Mouse (Mus musculus) c-Kit-negative CD71-positive TER-119-positive erythroid progenitor cells, embryonic 14.5 days (primary cell): ENCODE results near the gene Rab32.
"Not testable (repeated sequence)": the region's sequence is repeated elsewhere in the genome, so short reads cannot be mapped to it uniquely, and the experiment has no call there.

Source experiments
- DNase-seq: peaks from one replicate; pipeline ENCODE4 v3.0.0-alpha.2; 2013; ENCODE audit warnings: low read depth, low spot score

The Rab32 gene

DNA sequence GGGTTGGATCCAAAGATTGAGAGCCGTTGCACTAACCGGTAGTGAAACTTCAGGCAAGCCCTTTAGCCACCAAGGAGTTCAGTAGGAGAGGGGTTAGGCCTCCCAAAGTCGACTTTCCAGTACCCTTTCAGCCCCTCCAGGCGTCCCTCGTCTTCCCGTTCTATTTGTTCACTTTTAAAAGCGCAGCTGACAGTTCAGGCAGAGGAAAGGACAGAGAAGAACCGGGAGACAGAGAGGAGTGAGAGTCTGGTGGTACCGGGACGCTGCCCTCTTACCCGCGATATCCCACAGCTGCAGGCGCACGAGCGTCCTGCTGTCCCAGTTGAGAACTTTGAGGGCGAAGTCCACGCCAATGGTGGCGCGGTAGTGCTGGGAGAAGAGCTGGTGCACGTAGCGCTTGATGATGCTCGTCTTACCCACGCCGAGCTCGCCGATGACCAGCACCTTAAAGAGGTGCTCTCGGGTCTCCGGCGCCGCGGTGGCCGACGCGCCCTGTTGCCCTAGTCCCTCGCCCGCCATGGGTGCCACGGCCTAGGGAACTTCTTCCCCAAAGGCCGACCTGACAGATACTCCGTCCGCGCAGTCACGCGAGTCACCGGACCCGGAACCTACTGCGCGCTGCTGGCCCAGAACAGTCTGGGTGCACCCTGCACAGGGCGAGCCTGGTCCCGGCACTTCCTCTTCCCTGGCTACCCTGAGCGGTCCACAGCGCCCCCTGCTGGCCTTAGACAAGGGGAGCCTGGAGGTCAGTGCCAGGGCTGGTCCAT lies at the start of gene Rab32:
TSS of gene Rab32 (minus strand) at position 696 of the 767 bp plus-strand sequence.
- DNase-seq: peak; percentile 9

DNA sequence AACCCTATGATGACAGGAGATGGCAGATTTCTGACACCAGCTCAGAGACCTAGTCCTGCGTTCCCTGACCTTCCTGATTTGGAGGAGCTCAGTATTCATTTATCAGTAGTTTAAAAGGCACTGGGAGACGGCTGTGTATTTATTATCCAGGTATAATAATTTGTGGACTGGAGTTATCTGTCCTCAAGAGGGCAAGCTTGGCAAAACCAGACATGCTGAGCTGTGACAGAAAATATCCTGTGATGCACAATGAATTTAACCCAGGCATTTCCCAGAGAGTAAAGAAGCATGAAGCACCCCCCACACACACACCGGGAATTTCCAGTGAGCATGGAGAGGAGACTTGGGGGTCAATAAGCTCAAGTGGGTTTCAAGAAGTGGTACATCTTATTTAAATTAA lies 42.7 kb upstream of the Rab32 start:
- no peak for DNase-seq

DNA sequence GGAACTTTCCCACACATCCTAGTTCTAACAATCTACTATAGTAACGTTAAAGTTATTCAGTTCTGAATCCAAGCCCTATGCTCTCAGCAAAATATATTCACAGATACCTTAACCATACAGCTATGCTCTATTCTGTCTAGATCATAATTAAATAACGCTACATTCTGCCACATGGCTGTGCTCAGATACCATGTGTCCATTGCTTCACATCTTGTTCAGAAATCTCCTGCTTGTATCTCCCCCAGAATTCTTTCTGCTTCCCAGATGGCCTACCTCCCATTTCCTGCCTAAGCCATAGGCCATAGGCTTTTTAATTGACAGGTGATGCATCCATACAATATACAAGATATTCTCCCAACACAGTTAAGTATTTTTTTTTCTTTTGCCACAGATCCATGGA lies 39.4 kb upstream of the Rab32 start:
- not testable (repeated sequence) for DNase-seq

DNA sequence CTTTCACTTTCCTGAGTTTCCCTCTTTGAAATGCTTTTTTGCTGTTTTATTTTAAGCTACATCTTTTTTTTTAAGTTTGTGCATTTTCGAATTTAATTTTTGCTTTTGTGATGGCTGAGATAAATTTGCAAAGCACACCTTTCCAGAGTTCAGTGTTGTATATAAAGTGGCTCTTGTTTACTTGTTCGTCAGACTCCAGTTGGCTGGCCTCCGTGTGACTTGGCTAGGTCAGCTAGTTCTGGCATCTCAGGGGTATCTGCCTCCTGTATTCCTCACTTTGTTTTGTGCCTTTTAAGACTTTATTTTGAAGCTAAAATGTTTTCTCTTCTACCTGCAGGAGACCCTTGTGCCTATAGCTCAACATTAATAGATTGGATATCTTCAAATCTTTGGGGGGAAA lies 22.7 kb upstream of the Rab32 start:
- no peak for DNase-seq

DNA sequence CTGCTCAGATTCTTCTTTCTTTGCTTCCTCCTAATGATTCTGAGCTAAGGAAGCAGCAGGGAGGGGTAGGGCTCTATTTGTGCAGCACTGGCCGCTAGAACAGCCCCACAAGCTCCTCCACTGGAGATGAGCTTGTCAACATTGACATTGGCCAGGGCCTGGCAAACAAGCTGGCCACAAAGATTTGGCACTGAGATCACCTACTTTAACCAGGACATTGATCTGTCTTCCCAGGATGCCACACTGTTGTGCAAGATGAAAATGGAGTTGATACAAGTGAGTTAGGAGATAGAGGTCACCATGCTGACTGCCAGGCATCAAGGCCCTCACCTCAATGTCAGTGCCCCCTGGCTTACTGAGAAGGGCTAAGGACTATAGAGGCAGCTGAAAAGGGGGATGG lies 21.8 kb upstream of the Rab32 start:
- DNase-seq: no peak

DNA sequence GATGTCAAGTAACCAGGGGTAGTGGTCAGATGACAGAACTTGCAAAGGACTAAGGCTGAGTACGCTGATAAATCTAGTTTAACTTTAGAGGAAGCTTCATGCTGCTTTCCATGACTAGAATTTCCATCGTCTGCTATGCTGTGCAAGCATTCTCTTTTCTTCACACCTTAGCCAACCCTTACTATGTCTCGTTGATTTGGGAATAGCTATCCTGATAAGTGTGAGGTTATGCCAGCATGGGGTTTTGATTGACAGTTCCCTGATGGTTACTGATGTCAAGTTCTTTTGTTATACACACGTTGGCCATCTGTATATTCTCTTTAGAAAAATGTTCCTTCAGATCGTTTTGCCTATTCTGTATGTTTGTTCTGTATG lies 259 bp upstream of the Rab32 start:
- DNase-seq: no peak

DNA sequence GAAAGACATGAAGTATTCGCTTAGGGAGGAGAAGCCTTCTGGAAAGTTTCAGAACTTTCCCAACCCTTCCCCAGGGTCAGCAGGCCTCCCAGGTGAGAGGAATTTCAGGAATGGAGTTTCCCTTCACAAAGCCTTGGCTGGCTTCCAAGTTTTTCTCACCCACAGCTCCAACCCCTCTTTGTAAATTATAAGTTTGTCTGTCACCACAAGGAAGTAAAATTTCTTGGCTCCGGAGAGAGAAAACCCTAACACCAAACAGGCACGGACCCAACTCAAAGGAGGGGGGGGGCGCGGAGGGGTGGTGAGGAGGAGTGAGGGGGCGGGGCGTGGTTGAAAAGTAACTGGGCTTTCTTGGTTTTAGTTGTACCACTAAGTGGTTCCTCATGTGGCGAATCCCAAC lies 980 bp downstream of the Rab32 start:
- no peak for DNase-seq

DNA sequence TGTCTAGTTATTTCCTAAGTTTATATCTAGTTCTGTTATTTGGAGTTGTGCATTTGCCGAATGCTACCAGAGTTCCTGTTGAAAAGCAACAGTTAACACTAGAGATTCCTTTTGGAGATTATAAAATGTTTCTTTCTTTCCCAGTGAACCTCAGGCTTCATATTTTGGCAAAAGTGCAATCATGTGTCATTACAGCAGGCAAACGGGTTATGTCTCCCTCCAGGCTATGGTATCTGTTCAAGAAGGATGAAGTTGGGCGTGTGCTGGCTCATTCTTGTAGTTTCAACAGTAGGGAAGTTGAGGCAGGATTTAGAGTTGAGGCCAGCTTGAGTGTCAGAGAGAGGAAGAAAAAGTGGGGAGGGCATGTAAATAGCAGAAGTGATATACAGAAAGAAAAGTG lies 2.4 kb downstream of the Rab32 start:
- DNase-seq: no peak

DNA sequence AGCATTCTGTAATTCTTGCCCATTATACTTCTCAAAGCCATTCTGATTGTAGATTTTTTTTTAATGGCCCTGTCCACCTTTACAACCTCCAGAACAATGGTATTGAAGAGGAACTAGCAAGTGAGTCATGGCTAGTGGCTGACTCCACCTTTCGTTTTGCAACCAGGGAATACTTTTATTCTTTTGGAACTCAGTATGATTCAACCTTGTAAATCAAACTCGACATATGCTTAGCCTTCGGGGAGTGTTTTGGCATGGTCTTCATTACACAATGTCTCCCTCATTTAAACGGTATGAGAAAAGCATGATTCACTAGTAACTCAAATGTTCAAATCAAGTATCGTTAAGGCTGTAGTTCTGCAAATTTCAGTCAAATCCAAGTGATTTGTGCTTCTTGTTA lies 2.8 kb downstream of the Rab32 start:
- no peak for DNase-seq

DNA sequence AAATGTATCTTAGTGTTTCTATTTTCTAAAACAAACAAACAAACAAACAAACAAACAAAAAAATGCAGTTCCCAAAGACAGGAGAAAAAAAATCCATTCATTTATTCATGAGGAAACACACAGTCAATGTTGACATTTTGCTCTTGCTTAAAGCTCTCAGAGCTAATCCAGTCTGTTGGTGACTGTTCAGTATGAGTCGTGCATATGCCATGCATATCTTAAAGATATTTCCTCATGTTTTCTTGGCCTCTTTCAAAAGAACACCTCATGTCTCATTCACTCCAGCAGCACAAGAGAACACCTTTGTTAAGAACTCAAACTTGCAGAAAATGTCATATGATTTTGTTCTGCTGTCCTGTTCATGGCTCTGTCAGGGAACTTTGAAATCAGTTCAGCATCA lies 7.9 kb downstream of the Rab32 start:
- DNase-seq: no peak

DNA sequence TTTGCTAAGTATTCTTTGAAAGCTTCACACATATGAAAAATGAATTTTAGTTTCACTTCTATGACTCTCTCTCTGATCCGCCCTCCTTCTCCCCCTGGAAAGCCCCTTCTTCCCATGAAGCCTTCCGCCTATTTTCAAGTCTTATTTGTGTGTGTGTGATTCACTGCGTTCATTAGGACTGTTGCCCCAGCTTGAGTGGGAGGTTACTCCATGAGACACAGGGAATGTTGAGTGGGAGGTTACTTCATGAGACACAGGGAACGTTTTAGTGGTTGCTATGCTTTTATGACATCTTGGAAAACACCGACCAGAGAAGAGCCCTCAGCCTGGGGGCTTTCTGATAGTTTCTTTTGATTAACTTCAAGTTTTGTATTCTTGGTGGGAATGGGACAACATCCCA lies 11.4 kb downstream of the Rab32 start:
- DNase-seq: no peak

DNA sequence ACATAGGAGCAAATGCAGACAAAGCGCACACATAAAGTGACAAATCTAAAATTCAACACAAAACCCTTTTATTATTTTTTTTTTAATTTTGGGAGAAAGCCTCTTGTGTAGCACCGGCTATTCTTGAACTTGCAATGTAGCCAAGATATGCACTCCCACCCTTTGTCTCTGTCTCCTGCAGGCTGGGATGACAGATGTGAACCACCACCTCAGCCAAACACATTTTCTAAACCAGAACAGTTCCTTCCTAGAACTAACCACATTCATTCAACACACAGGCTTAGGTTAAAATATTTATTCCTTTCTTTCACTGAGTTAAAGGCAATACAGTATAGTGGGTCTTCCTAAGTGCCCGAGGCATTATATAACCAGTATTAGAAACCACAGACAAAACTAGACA lies 13.1 kb downstream of the Rab32 start:
- no peak for DNase-seq
